Mouse (Mus musculus): ENCODE data around the gene Ccdc74a. TPM values are rescaled to one million over a fixed set of nuclear protein-coding genes. Genes with fewer than 3 reads are reported as not detected.

The Ccdc74a gene
- polyA plus RNA-seq, 1 experiment: 120 TPM

DNA sequence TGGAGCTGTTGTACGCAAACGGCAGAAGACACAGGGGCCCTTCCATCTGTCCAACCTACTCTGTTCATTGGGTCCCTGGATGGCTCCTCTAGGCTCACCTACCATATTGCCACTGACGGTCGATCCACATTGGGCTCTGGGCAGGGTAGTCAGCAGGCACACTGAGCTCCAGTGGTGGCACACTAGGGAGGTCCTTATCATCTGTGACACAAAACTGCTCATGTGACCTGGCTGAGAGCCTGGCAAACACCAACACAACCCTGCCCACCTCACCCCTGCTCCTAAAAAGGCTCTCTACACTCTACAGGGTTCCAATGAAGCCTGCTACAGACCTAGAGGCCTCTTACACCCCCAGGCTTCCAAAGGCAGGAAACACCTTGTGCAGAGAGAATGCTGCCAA lies 6.3 kb downstream of the Ccdc74a start:
- H3K36me3 ChIP-seq (ENCODE audit: control insufficient read depth, insufficient read depth, low read length): no peaks in the 10 kb centered on the region
- no peaks in the 10 kb centered on the region for H3K27me3 ChIP-seq (ENCODE audit: control insufficient read depth, insufficient read depth, low read length)
- no peak for TF ChIP-seq CTCF (IDR thresholded peaks at IDR 0.05; ENCODE audit: control insufficient read depth, insufficient read depth, insufficient replicate concordance, low read depth, low read length)
- TF ChIP-seq POLR2A (IDR thresholded peaks at IDR 0.05; ENCODE audit: control insufficient read depth, low read depth, low read length): no peak
- H3K27ac ChIP-seq (ENCODE audit: control insufficient read depth, insufficient read depth, low read depth, low read length): no peak overlapping the region
- H3K4me3 ChIP-seq (ENCODE audit: control insufficient read depth, low read depth, low read length): no peak overlapping the region
- no peaks in the 10 kb centered on the region for H3K4me1 ChIP-seq (ENCODE audit: control insufficient read depth, insufficient read depth, low read length)

DNA sequence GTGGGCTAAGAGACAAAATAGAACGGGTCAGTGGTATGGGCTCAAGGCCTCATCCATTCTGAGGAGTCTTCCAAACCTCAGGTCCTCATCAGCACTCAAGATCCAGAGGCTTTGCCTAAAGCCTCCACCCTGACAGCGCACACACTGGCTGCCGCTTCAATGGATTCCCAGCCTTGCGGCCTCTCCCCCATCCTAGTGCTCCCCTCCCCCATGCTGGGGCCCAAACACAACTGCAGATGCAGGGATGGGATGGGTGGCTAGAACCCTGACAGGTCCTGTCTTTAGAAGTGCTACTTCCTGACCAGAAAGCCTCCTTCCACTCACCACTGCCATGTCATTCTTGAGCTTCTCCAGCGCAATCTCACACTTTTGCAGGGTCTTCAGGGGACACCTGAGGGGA lies 7.3 kb downstream of the Ccdc74a start:
- Histone ChIP-seq H3K36me3 (ENCODE audit: control insufficient read depth, insufficient read depth, low read length) (no peaks in the 10 kb centered on the region), H3K27me3 (ENCODE audit: control insufficient read depth, insufficient read depth, low read length) (no peaks in the 10 kb centered on the region), H3K4me1 (ENCODE audit: control insufficient read depth, insufficient read depth, low read length) (no peaks in the 10 kb centered on the region), H3K4me3 (ENCODE audit: control insufficient read depth, low read depth, low read length) (peak overlapping the region; percentile 11), H3K27ac (ENCODE audit: control insufficient read depth, insufficient read depth, low read depth, low read length) (no peak overlapping the region)
- no peak for TF ChIP-seq POLR2A (IDR thresholded peaks at IDR 0.05; ENCODE audit: control insufficient read depth, low read depth, low read length)
- no peak for TF ChIP-seq CTCF (IDR thresholded peaks at IDR 0.05; ENCODE audit: control insufficient read depth, insufficient read depth, insufficient replicate concordance, low read depth, low read length)

- Histone ChIP-seq H3K4me1 (ENCODE audit: control insufficient read depth, insufficient read depth, low read length) (no peaks in the 10 kb centered on the region), H3K36me3 (ENCODE audit: control insufficient read depth, insufficient read depth, low read length) (no peaks in the 10 kb centered on the region), H3K27ac (ENCODE audit: control insufficient read depth, insufficient read depth, low read depth, low read length) (peak overlapping the region; percentile 45), H3K4me3 (ENCODE audit: control insufficient read depth, low read depth, low read length) (peak overlapping the region; percentile 31), H3K27me3 (ENCODE audit: control insufficient read depth, insufficient read depth, low read length) (no peaks in the 10 kb centered on the region)
- TF ChIP-seq CTCF (IDR thresholded peaks at IDR 0.05; ENCODE audit: control insufficient read depth, insufficient read depth, insufficient replicate concordance, low read depth, low read length): no peak
- no peak for TF ChIP-seq POLR2A (IDR thresholded peaks at IDR 0.05; ENCODE audit: control insufficient read depth, low read depth, low read length)
Measured at GRCm38 (mm10) chr16:17654188-17654795, 8.0 kb downstream of the Ccdc74a start.

DNA sequence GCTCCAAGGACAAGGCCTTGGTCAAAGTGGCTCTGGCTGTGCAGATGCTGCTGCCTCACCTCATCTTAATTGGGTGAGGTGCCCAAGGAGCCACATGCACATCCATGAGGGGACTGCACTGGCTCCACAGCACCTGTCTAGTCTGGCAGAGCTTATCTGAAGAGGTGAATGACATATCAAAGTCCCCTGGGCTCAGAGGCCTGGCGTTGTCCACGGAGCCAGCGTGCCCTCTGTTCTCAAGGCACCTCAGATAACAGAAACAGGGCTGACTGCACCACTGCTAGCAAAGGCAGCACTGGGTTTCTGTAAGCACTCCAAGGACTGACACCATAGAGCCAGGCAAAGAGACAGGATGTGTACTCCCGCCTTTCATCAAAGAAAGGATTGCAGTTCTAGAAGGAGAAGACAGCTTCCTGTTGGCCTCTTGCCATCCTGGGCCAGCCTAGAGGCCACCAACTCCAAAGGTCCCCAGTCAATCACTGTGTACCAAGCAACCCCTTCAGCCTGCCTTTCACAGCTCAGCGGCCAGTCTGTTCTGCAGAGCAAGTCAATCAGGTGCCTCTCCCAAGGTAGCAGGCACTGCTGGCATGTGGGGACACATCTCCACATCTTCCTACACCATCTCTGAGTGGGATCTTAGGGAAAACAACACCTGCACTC lies 10.1 kb downstream of the Ccdc74a start:
- no peak overlapping the region for H3K27ac ChIP-seq (ENCODE audit: control insufficient read depth, insufficient read depth, low read depth, low read length)
- TF ChIP-seq CTCF (IDR thresholded peaks at IDR 0.05; ENCODE audit: control insufficient read depth, insufficient read depth, insufficient replicate concordance, low read depth, low read length) (no peak), POLR2A (IDR thresholded peaks at IDR 0.05; ENCODE audit: control insufficient read depth, low read depth, low read length) (no peak)
- no peaks in the 10 kb centered on the region for H3K36me3 ChIP-seq (ENCODE audit: control insufficient read depth, insufficient read depth, low read length)
- no peak overlapping the region for H3K4me3 ChIP-seq (ENCODE audit: control insufficient read depth, low read depth, low read length)
- H3K27me3 ChIP-seq (ENCODE audit: control insufficient read depth, insufficient read depth, low read length): no peaks in the 10 kb centered on the region
- no peaks in the 10 kb centered on the region for H3K4me1 ChIP-seq (ENCODE audit: control insufficient read depth, insufficient read depth, low read length)

- H3K27ac ChIP-seq (ENCODE audit: control insufficient read depth, insufficient read depth, low read depth, low read length): no peak overlapping the region
- H3K4me1 ChIP-seq (ENCODE audit: control insufficient read depth, insufficient read depth, low read length): no peaks in the 10 kb centered on the region
- H3K27me3 ChIP-seq (ENCODE audit: control insufficient read depth, insufficient read depth, low read length): no peaks in the 10 kb centered on the region
- TF ChIP-seq POLR2A (IDR thresholded peaks at IDR 0.05; ENCODE audit: control insufficient read depth, low read depth, low read length) (no peak), CTCF (IDR thresholded peaks at IDR 0.05; ENCODE audit: control insufficient read depth, insufficient read depth, insufficient replicate concordance, low read depth, low read length) (no peak)
- peaks cover 1% of the 10 kb centered on the region; the same call in 1 of the 2 replicates for H3K36me3 ChIP-seq (ENCODE audit: control insufficient read depth, insufficient read depth, low read length)
- no peak overlapping the region for H3K4me3 ChIP-seq (ENCODE audit: control insufficient read depth, low read depth, low read length)
Measured at GRCm38 (mm10) chr16:17665568-17665967, 19.3 kb downstream of the Ccdc74a start.

DNA sequence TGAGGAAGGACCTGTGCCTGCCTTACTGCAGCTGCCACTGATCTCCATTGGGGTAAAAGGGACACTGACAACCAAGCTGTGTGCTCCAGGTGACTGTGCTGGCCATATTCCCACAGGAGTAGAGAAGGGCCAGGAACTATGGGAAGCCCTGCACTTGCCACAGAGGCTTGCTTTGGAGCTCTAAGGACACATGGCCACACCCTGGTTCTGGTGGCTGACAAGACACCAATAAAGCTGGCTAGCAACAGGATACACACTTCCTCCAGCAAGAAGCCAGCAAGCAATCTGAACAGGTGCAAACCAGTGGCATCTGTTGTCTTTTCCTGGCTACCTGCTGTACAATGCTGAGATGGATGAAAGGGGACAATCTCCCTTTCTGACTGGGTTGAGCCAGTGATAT lies 23.6 kb downstream of the Ccdc74a start:
- Histone ChIP-seq H3K4me1 (ENCODE audit: control insufficient read depth, insufficient read depth, low read length) (no peaks in the 10 kb centered on the region), H3K4me3 (ENCODE audit: control insufficient read depth, low read depth, low read length) (no peak overlapping the region), H3K27ac (ENCODE audit: control insufficient read depth, insufficient read depth, low read depth, low read length) (no peak overlapping the region), H3K36me3 (ENCODE audit: control insufficient read depth, insufficient read depth, low read length) (peaks cover 3% of the 10 kb centered on the region; the same call in 1 of the 2 replicates), H3K27me3 (ENCODE audit: control insufficient read depth, insufficient read depth, low read length) (no peaks in the 10 kb centered on the region)
- TF ChIP-seq CTCF (IDR thresholded peaks at IDR 0.05; ENCODE audit: control insufficient read depth, insufficient read depth, insufficient replicate concordance, low read depth, low read length) (no peak), POLR2A (IDR thresholded peaks at IDR 0.05; ENCODE audit: control insufficient read depth, low read depth, low read length) (no peak)

DNA sequence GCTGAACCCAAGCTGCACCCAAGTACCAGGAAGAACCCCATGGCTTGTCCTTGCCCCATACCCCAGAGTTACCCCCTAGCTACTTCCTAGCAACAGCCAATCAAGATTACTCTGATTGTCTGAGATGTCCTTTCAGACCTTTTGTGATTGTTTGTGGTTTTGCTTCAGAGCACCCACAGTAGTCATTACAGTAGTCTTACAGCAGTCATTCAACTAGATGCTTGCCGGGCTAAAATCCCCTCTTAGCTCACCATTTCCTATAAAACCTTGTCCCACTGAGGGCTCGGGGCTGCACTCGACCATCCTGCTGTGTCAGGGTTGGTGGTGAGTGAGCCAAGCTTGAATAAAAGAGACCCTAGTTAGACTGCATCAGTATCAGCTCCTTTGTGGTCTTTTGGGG lies 48.6 kb downstream of the Ccdc74a start:
- Histone ChIP-seq H3K27me3 (ENCODE audit: control insufficient read depth, insufficient read depth, low read length) (no peaks in the 10 kb centered on the region), H3K27ac (ENCODE audit: control insufficient read depth, insufficient read depth, low read depth, low read length) (no peak overlapping the region), H3K4me1 (ENCODE audit: control insufficient read depth, insufficient read depth, low read length) (no peaks in the 10 kb centered on the region), H3K4me3 (ENCODE audit: control insufficient read depth, low read depth, low read length) (no peak overlapping the region), H3K36me3 (ENCODE audit: control insufficient read depth, insufficient read depth, low read length) (peaks cover 2% of the 10 kb centered on the region)
- TF ChIP-seq CTCF (IDR thresholded peaks at IDR 0.05; ENCODE audit: control insufficient read depth, insufficient read depth, insufficient replicate concordance, low read depth, low read length): no peak
- no peak for TF ChIP-seq POLR2A (IDR thresholded peaks at IDR 0.05; ENCODE audit: control insufficient read depth, low read depth, low read length)

Other genes with a start within 250 kb of the Ccdc74a start
- gene Snap29, start 240.5 kb upstream of the Ccdc74a start, polyA plus RNA-seq (2012; rRNA removed): 7.1 and 8.3 TPM in 2 replicates
- gene Pi4ka, start 240.2 kb upstream of the Ccdc74a start, polyA plus RNA-seq (2012; rRNA removed): 87.0 and 88.7 TPM in 2 replicates
- gene Crkl, start 194.5 kb upstream of the Ccdc74a start, polyA plus RNA-seq (2012; rRNA removed): 12.1 and 15.5 TPM in 2 replicates
- 3.5 and 4.6 TPM in 2 replicates for gene Aifm3, start 156.9 kb upstream of the Ccdc74a start, polyA plus RNA-seq (2012; rRNA removed)
- 55.8 and 57.5 TPM in 2 replicates for gene Lztr1, start 137.8 kb upstream of the Ccdc74a start, polyA plus RNA-seq (2012; rRNA removed)
- gene Thap7, start 115.3 kb upstream of the Ccdc74a start, polyA plus RNA-seq (2012; rRNA removed): 154 and 171 TPM in 2 replicates
- gene Lrrc74b, start 85.2 kb upstream of the Ccdc74a start, polyA plus RNA-seq (2012; rRNA removed): 0.31 and 0.54 TPM in 2 replicates
- 0.73 and 1.1 TPM in 2 replicates for gene P2rx6, start 84.6 kb upstream of the Ccdc74a start, polyA plus RNA-seq (2012; rRNA removed)
- 49.9 and 55.6 TPM in 2 replicates for gene Slc7a4, start 63.3 kb upstream of the Ccdc74a start, polyA plus RNA-seq (2012; rRNA removed)
- gene Smpd4, start 27.1 kb upstream of the Ccdc74a start, polyA plus RNA-seq (2012; rRNA removed): 280 and 291 TPM in 2 replicates
- 86.1 and 95.2 TPM in 2 replicates for gene Med15, start 86.4 kb downstream of the Ccdc74a start, polyA plus RNA-seq (2012; rRNA removed)
- 9.1 and 9.4 TPM in 2 replicates for gene Klhl22, start 113.1 kb downstream of the Ccdc74a start, polyA plus RNA-seq (2012; rRNA removed)
- gene Scarf2, start 150.8 kb downstream of the Ccdc74a start, polyA plus RNA-seq (2012; rRNA removed): 4.1 and 5.6 TPM in 2 replicates
- 4.5 and 5.6 TPM in 2 replicates for gene B830017H08Rik, start 186.7 kb downstream of the Ccdc74a start, polyA plus RNA-seq (2012; rRNA removed)
- gene Car15, start 191.9 kb downstream of the Ccdc74a start, polyA plus RNA-seq (2012; rRNA removed): 13.9 and 17.9 TPM in 2 replicates
- 3.1 and 3.2 TPM in 2 replicates for gene Gm20518, start 245.2 kb downstream of the Ccdc74a start, polyA plus RNA-seq (2012; rRNA removed)
- 175 and 177 TPM in 2 replicates for gene Tssk1, start 247.8 kb downstream of the Ccdc74a start, polyA plus RNA-seq (2012; rRNA removed)